Mouse (Mus musculus): ENCODE measurements around the gene Fam120a.

- TF ChIP-seq CTCF (IDR thresholded peaks at IDR 0.05; ENCODE audit: low read depth, low read length) (no peak), TAL1 (conservative IDR thresholded peaks at IDR 0.05; ENCODE audit: low read depth, low read length) (no peak), POLR2AphosphoS5 (IDR thresholded peaks at IDR 0.05; ENCODE audit: insufficient replicate concordance, low read depth, low read length) (no peak), GATA1 (IDR thresholded peaks at IDR 0.05; ENCODE audit: borderline replicate concordance, low read length) (no peak), GATA2 (IDR thresholded peaks at IDR 0.05; ENCODE audit: borderline replicate concordance, low read depth, low read length) (no peak)
Measured at GRCm38 (mm10) chr13:48871887-48872606, 95.8 kb downstream of the Fam120a start.
